ENCODE assay signal across 8 mouse cellular contexts in the genomic region with DNA sequence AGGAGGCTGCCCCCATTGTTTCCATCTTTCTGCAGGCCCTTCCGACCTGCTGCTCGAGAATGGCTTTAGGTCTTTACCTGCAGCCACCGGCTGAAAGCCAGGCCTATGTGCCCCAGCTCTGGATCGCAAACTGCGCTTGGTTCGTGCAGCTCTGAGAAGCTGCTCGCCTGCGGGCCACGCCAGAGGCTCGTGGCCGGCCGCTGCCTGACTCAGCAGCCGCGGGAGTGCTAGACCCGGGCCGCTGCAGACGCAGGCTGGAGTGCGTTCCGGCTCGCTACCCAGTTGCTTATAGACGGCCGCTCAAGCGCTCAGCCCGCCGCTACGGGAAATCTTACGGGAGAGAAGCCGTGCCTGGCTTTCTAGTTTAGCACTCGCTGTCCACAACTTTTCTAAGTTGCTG. TPM values are rescaled to one million over a fixed set of nuclear protein-coding genes. Genes with fewer than 3 reads are reported as not detected.
A peak's percentile ranks its signal among the peaks of the same experiment; 100 is the strongest.
DNase-seq lines count a peak whose midpoint lies in the region; ATAC-seq and TF ChIP-seq lines count a peak whose summit lies in the region.

No protein-coding gene starts in this region.

- H3K9me3 ChIP-seq in ES-Bruce4 (replicated peaks; ENCODE audit: control insufficient read depth, insufficient read depth, low read length, poor library complexity, severe bottlenecking) = no peaks in the 10 kb centered on the region
- no peaks in the 10 kb centered on the region for H3K9me3 ChIP-seq in midbrain, embryonic 15.5 days

- H3K27ac ChIP-seq in ES-Bruce4 (ENCODE audit: insufficient read depth, low read length) = no peak overlapping the region
- H3K27ac ChIP-seq in embryonic fibroblast, embryonic 13.5 days (ENCODE audit: insufficient read depth, low read length) = no peak overlapping the region
- H3K27ac ChIP-seq in midbrain, embryonic 15.5 days = peak overlapping the region; percentile 76

- no peaks in the 10 kb centered on the region for H3K27me3 ChIP-seq in ES-Bruce4 (ENCODE audit: control insufficient read depth, insufficient read depth, low read length, poor library complexity, severe bottlenecking)
- no peaks in the 10 kb centered on the region for H3K27me3 ChIP-seq in midbrain, embryonic 15.5 days (replicated peaks)

- no peak for TF ChIP-seq CTCF in ES-Bruce4 (IDR thresholded peaks at IDR 0.05; ENCODE audit: low read depth, low read length)
- TF ChIP-seq CTCF in embryonic fibroblast, embryonic 13.5 days (IDR thresholded peaks at IDR 0.05; ENCODE audit: borderline replicate concordance, insufficient read depth, low read length) = no peak

- DNase-seq in adrenal gland, postnatal 10 days = peak; percentile 55
- DNase-seq in adrenal gland, postnatal 4 days (ENCODE audit: low spot score in 2 of 2) = no peak
- DNase-seq in kidney, postnatal 10 days = peak; percentile 63
- no peak for DNase-seq in cerebellum, adult 9-11 months
- no peak for DNase-seq in ovary, postnatal 36 days (ENCODE audit: low spot score)

- H3K4me1 ChIP-seq in ES-Bruce4 (ENCODE audit: control insufficient read depth, insufficient read depth, low read length) = no peaks in the 10 kb centered on the region
- 0 out of 2 replicates have a peak, but pooled peaks cover 7% of the 10 kb centered on the region for H3K4me1 ChIP-seq in embryonic fibroblast, embryonic 13.5 days (ENCODE audit: control insufficient read depth, insufficient read depth, low read length)
- H3K4me1 ChIP-seq in midbrain, embryonic 15.5 days = peaks cover 50% of the 10 kb centered on the region

- H3K4me3 ChIP-seq in ES-Bruce4 (ENCODE audit: low read depth, low read length) = peak overlapping the region; percentile 86
- peak overlapping the region; percentile 88 for H3K4me3 ChIP-seq in embryonic fibroblast, embryonic 13.5 days (ENCODE audit: insufficient read depth, low read length)
- H3K4me3 ChIP-seq in midbrain, embryonic 15.5 days = peak overlapping the region; percentile 93

- H3K4me2 ChIP-seq in midbrain, embryonic 15.5 days = peak overlapping the region; percentile 99

- WGBS in midbrain, embryonic 15.5 days = under 1% methylated on average over 29 of the region's 29 CpGs

- TF ChIP-seq EP300 in ES-Bruce4 (IDR thresholded peaks at IDR 0.05; ENCODE audit: insufficient read depth, low read depth, low read length) = no peak

- ATAC-seq in midbrain, embryonic 15.5 days (replicated peaks) = no peak

- no peaks in the 10 kb centered on the region for H3K36me3 ChIP-seq in ES-Bruce4 (ENCODE audit: control insufficient read depth, insufficient read depth, low read length, poor library complexity, severe bottlenecking)
- H3K36me3 ChIP-seq in midbrain, embryonic 15.5 days (replicated peaks) = peaks cover 3% of the 10 kb centered on the region; the same call in 1 of the 2 replicates

- TF ChIP-seq POLR2A in ES-Bruce4 (IDR thresholded peaks at IDR 0.05; ENCODE audit: insufficient read depth, low read length) = no peak
- TF ChIP-seq POLR2A in embryonic fibroblast, embryonic 13.5 days (IDR thresholded peaks at IDR 0.05; ENCODE audit: low read depth, low read length) = no peak

- H3K9ac ChIP-seq in ES-Bruce4 (ENCODE audit: low read depth, poor library complexity, severe bottlenecking) = peak overlapping the region; percentile 84
- peak overlapping the region; percentile 85 for H3K9ac ChIP-seq in midbrain, embryonic 15.5 days

RNA-seq across cellular contexts. Expression of a gene that starts 0.7 kb away (rescaled TPM):
- total RNA-seq in adrenal gland, postnatal 10 days (2021) = 10 to 100 TPM; 19.7 to 24.3 TPM
- total RNA-seq in adrenal gland, postnatal 4 days (2021) = 10 to 100 TPM; 34.1 to 34.8 TPM
- polyA plus RNA-seq in ES-Bruce4 (2011; ENCODE audit: insufficient read depth, insufficient read length, low read depth, missing spikeins) = 22.5 and 25.6 TPM in 2 replicates
- 17.5 and 20.1 TPM in 2 replicates for polyA plus RNA-seq in embryonic fibroblast, embryonic 13.5 days (2011; ENCODE audit: insufficient read length, low read depth, missing spikeins)
- 22.1 and 24.1 TPM in 2 replicates for polyA plus RNA-seq in midbrain, embryonic 15.5 days (2015; fragmentation: Nextera tagmentation; extraction: Ambion mirVana)

RNA-seq across cellular contexts. Expression of a gene that starts 22.7 kb away (rescaled TPM):
- 10 to 100 TPM; 30.8 to 37.5 TPM for total RNA-seq in adrenal gland, postnatal 10 days (2021)
- 10 to 100 TPM; 47.6 to 64.4 TPM for total RNA-seq in adrenal gland, postnatal 4 days (2021)
- 2.9 and 3.7 TPM in 2 replicates for polyA plus RNA-seq in ES-Bruce4 (2011; ENCODE audit: insufficient read depth, insufficient read length, low read depth, missing spikeins)
- 9.7 and 12.5 TPM in 2 replicates for polyA plus RNA-seq in embryonic fibroblast, embryonic 13.5 days (2011; ENCODE audit: insufficient read length, low read depth, missing spikeins)
- 119 and 121 TPM in 2 replicates for polyA plus RNA-seq in midbrain, embryonic 15.5 days (2015; fragmentation: Nextera tagmentation; extraction: Ambion mirVana)

RNA-seq across cellular contexts. Expression of a gene that starts 22.7 kb away (rescaled TPM):
- under 1 TPM; 0.09 TPM for total RNA-seq in adrenal gland, postnatal 10 days (2021)
- total RNA-seq in adrenal gland, postnatal 4 days (2021) = under 1 TPM; 0.08 to 0.36 TPM
- polyA plus RNA-seq in ES-Bruce4 (2011; ENCODE audit: insufficient read depth, insufficient read length, low read depth, missing spikeins) = not detected in 2 replicates
- polyA plus RNA-seq in embryonic fibroblast, embryonic 13.5 days (2011; ENCODE audit: insufficient read length, low read depth, missing spikeins) = not detected in 2 replicates
- polyA plus RNA-seq in midbrain, embryonic 15.5 days (2015; fragmentation: Nextera tagmentation; extraction: Ambion mirVana) = 1.5 and 2.0 TPM in 2 replicates

RNA-seq across cellular contexts. Expression of a gene that starts 28.4 kb away (rescaled TPM):
- 10 to 100 TPM; 23.0 to 32.1 TPM for total RNA-seq in adrenal gland, postnatal 10 days (2021)
- total RNA-seq in adrenal gland, postnatal 4 days (2021) = 10 to 100 TPM; 58.4 to 77.5 TPM
- 7.7 and 8.0 TPM in 2 replicates for polyA plus RNA-seq in ES-Bruce4 (2011; ENCODE audit: insufficient read depth, insufficient read length, low read depth, missing spikeins)
- polyA plus RNA-seq in embryonic fibroblast, embryonic 13.5 days (2011; ENCODE audit: insufficient read length, low read depth, missing spikeins) = not detected in 2 replicates
- polyA plus RNA-seq in midbrain, embryonic 15.5 days (2015; fragmentation: Nextera tagmentation; extraction: Ambion mirVana) = 311 and 338 TPM in 2 replicates

RNA-seq across cellular contexts. Expression of a gene that starts 38.4 kb away (rescaled TPM):
- total RNA-seq in adrenal gland, postnatal 10 days (2021) = 100 to 1,000 TPM; 154 to 156 TPM
- total RNA-seq in adrenal gland, postnatal 4 days (2021) = 100 to 1,000 TPM; 171 to 181 TPM
- polyA plus RNA-seq in ES-Bruce4 (2011; ENCODE audit: insufficient read depth, insufficient read length, low read depth, missing spikeins) = 104 and 105 TPM in 2 replicates
- polyA plus RNA-seq in embryonic fibroblast, embryonic 13.5 days (2011; ENCODE audit: insufficient read length, low read depth, missing spikeins) = 91.5 and 99.2 TPM in 2 replicates
- 626 and 662 TPM in 2 replicates for polyA plus RNA-seq in midbrain, embryonic 15.5 days (2015; fragmentation: Nextera tagmentation; extraction: Ambion mirVana)

Comparison
In these comparisons a context has a peak if more than half of its experiments do, and no peak if none do; other contexts are left out.
1. DNase-seq: peak in adrenal gland, postnatal 10 days (single experiment) and kidney, postnatal 10 days (single experiment); none in adrenal gland, postnatal 4 days (0 of 2), cerebellum, adult 9-11 months (single experiment) and ovary, postnatal 36 days (single experiment).
2. Peak in every context shown above with its lines, with median percentiles within 50 percentile points of each other: H3K4me3 ChIP-seq.